Mouse (Mus musculus) right cerebral cortex, postnatal 4 days (tissue): Measurements from ENCODE around the gene Rab11b.

ENCODE experiments used
- DNase-seq: peaks from one replicate; pipeline ENCODE4 v3.0.0-alpha.2; 2022

The Rab11b gene

DNA sequence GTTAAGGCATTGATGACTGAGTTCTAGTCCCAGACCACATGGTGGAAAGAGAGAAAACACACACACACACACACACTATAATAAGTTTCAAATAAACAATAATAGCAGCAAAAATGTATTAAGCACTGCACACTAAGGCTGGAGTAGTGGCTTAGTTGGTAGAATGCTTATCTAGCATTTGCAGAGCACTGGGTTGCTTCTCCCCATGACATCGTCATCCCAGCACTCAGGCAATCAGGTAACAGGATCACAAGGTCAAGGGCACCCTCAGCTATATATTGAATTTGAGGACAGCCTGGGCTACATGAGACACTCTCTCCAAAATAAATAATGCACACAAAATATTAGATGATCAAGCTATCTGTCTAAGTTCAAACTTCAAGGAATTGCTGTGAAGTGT is 45.6 kb downstream of the Rab11b start:
- DNase-seq: no peak

- DNase-seq: no peak
Measured at GRCm38 (mm10) chr17:33713271-33713670, 47.1 kb downstream of the Rab11b start.

DNA sequence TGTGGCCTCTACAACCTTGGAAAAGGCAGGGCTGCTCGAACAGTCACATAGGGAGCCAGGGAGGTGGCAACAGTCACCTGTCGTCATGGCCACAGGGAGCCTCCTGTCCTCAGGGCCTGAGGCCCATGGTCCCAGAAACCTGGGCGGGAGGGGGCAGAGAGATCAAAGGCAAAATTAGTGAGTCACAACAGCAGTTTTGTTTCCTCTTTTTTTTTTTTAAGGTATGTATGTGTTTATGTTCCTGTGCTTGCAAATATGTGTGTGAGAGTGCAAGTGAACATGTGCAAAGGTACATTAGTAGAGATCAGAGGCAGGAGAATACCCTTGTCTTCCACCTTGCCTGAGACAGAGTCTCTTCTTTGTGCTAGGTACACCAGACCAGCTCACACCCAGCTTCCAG is 50.5 kb downstream of the Rab11b start:
- no peak for DNase-seq

DNA sequence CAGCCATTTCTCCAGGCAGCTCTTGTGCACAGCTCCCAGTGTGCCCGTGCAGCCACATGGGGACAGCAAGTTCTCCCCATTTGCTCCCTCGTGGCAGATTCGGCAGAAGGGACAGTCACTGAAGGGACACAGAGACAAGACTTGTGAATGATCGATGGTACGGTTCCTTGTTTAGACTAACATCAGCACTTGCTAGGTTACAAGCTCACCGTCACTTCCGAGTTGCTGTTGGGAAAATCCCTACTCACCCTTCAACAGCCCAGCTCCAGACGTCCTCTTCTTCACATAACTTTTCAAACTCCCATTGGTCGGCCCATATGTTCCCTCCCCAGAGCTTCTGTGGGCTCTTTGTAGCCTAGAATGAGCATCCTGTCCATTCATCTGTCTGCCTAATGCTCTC is 57.2 kb downstream of the Rab11b start:
- no peak for DNase-seq

DNA sequence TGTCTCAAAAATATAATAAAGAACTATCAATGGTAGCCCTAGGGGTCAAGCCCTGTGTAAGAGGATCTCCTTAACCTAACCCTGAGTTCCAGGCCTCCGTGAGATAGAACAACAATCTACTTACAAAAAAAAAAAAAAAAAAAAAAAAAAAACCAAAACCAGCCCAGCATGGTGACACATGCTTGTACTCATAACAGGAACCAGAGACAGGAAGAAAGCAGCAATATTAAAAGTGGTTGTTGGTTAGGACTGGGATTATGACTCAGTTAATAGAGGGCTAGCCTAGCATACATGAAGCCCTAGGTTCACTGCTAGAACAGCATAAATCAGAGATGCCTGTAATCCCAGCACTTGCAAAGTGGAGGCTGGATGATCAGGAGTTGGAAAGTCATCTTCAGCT is 58.2 kb downstream of the Rab11b start:
- no peak for DNase-seq

GRCm38 (mm10) chr17:33695471-33695870 is 64.9 kb downstream of the Rab11b start:
- DNase-seq: no peak
